Comparison of ENCODE assay signal across 11 mouse cellular contexts in genomic region chr9:78532341-78532819, GRCm38 (mm10). TPM values are rescaled to one million over a fixed set of nuclear protein-coding genes. Genes with fewer than 3 reads are reported as not detected.
A peak's percentile ranks its signal among the peaks of the same experiment; 100 is the strongest.
DNase-seq lines count a peak whose midpoint lies in the region; ATAC-seq and TF ChIP-seq lines count a peak whose summit lies in the region.
"Had no signal": no experiment of that assay in that cellular context is flagged by ENCODE, and none has a peak within 500 bp of the region (broad histone marks: within the 10 kb centered on the region; RNA-seq: fewer than 3 reads in every experiment).

No protein-coding gene starts in this region.

- no peaks in the 10 kb centered on the region for H3K9me3 ChIP-seq in heart, embryonic 15.5 days (replicated peaks)
- no peaks in the 10 kb centered on the region for H3K9me3 ChIP-seq in liver, embryonic 15.5 days (replicated peaks)
- no peaks in the 10 kb centered on the region for H3K9me3 ChIP-seq in stomach, embryonic 14.5 days (ENCODE audit: control insufficient read depth, low read depth, low read length)

- TF ChIP-seq POLR2A in heart, adult 2 months (IDR thresholded peaks at IDR 0.05; ENCODE audit: insufficient read depth, low read depth, low read length), result no peak
- TF ChIP-seq POLR2A in kidney, adult 2 months (IDR thresholded peaks at IDR 0.05; ENCODE audit: low read depth, low read length), result no peak

- ATAC-seq in heart, embryonic 15.5 days (replicated peaks; ENCODE audit: insufficient number of reproducible peaks, insufficient read depth, low FRiP score, low read depth), result no peak
- ATAC-seq in liver, embryonic 15.5 days (ENCODE audit: insufficient read depth), result peak; percentile 60
- 0 out of 2 replicates have a peak, but pooled peaks have one; percentile 58 for ATAC-seq in stomach, embryonic 14.5 days (ENCODE audit: insufficient number of reproducible peaks, insufficient read depth, low FRiP score, low read depth)

- no peak overlapping the region for H3K9ac ChIP-seq in heart, embryonic 15.5 days
- no peak overlapping the region for H3K9ac ChIP-seq in heart, adult 2 months (ENCODE audit: low read depth, low read length)
- H3K9ac ChIP-seq in liver, embryonic 15.5 days, result no peak overlapping the region
- no peak overlapping the region for H3K9ac ChIP-seq in stomach, embryonic 14.5 days (replicated peaks; ENCODE audit: low read depth, low read length)

- intact Hi-C loops in heart, adult 2 months (cut with DNase I), result no loop called here

- no peak overlapping the region for H3K4me2 ChIP-seq in heart, embryonic 15.5 days
- peak overlapping the region; percentile 36 for H3K4me2 ChIP-seq in liver, embryonic 15.5 days
- H3K4me2 ChIP-seq in stomach, embryonic 14.5 days (replicated peaks; ENCODE audit: low read depth, low read length), result no peak overlapping the region

- WGBS in heart, embryonic 15.5 days, result 45% methylated on average over 9 of the region's 9 CpGs
- WGBS in heart, adult 2 months, result 50% methylated on average over 9 of the region's 9 CpGs
- WGBS in kidney, adult 2 months, result 24% methylated on average over 9 of the region's 9 CpGs
- WGBS in liver, embryonic 15.5 days (ENCODE audit: insufficient replicate concordance), result 47% methylated on average over 9 of the region's 9 CpGs
- 50% methylated on average over 9 of the region's 9 CpGs for WGBS in stomach, embryonic 14.5 days

- H3K4me1 ChIP-seq in heart, embryonic 15.5 days (replicated peaks), result peaks cover 21% of the 10 kb centered on the region
- no peaks in the 10 kb centered on the region for H3K4me1 ChIP-seq in heart, adult 2 months (ENCODE audit: control insufficient read depth, insufficient read depth, low read length)
- H3K4me1 ChIP-seq in kidney, adult 2 months (ENCODE audit: control insufficient read depth, insufficient read depth, low read length), result peaks cover 20% of the 10 kb centered on the region
- peaks cover 26% of the 10 kb centered on the region for H3K4me1 ChIP-seq in liver, embryonic 15.5 days (replicated peaks)
- no peaks in the 10 kb centered on the region for H3K4me1 ChIP-seq in stomach, embryonic 14.5 days (ENCODE audit: control insufficient read depth, insufficient read depth, low read length)

- H3K27me3 ChIP-seq in heart, embryonic 15.5 days, result no peaks in the 10 kb centered on the region
- no peaks in the 10 kb centered on the region for H3K27me3 ChIP-seq in heart, adult 2 months (ENCODE audit: control insufficient read depth, insufficient read depth, low read length)
- H3K27me3 ChIP-seq in kidney, adult 2 months (replicated peaks; ENCODE audit: control insufficient read depth, insufficient read depth, low read length), result no peaks in the 10 kb centered on the region
- no peaks in the 10 kb centered on the region for H3K27me3 ChIP-seq in liver, embryonic 15.5 days
- H3K27me3 ChIP-seq in stomach, embryonic 14.5 days (ENCODE audit: control insufficient read depth, insufficient read depth, low read length), result no peaks in the 10 kb centered on the region

- DNase-seq in heart, adult 2 months, result no peak
- DNase-seq in kidney, adult 2 months, result peak; percentile 86
- DNase-seq in adrenal gland, postnatal 10 days, result no peak
- no peak for DNase-seq in adrenal gland, postnatal 36 days
- DNase-seq in adrenal gland, adult 2 months, result no peak
- DNase-seq: B cell, adult 2 months; gastrocnemius, postnatal 10 days; thymus, postnatal 36 days had no signal

- no peak for TF ChIP-seq CTCF in heart, adult 2 months (IDR thresholded peaks at IDR 0.05)
- TF ChIP-seq CTCF in kidney, adult 2 months (conservative IDR thresholded peaks at IDR 0.05; ENCODE audit: insufficient read depth, insufficient read length, low read depth, low read length), result no peak

- peak overlapping the region; percentile 53 for H3K27ac ChIP-seq in heart, embryonic 15.5 days
- no peak overlapping the region for H3K27ac ChIP-seq in heart, adult 2 months
- peak overlapping the region; percentile 95 for H3K27ac ChIP-seq in kidney, adult 2 months (ENCODE audit: insufficient read depth, low read depth, low read length)
- peak overlapping the region; percentile 79 for H3K27ac ChIP-seq in liver, embryonic 15.5 days (replicated peaks)
- H3K27ac ChIP-seq in stomach, embryonic 14.5 days (ENCODE audit: low read length), result no peak overlapping the region; the same call in 1 of the 2 replicates

- no peaks in the 10 kb centered on the region for H3K79me2 ChIP-seq in heart, adult 2 months (replicated peaks; ENCODE audit: control insufficient read depth, insufficient read depth, low read length)

- H3K36me3 ChIP-seq in heart, embryonic 15.5 days, result no peaks in the 10 kb centered on the region
- no peaks in the 10 kb centered on the region for H3K36me3 ChIP-seq in heart, adult 2 months (ENCODE audit: control insufficient read depth, insufficient read depth, low read length)
- H3K36me3 ChIP-seq in kidney, adult 2 months (ENCODE audit: control insufficient read depth, insufficient read depth, low read length), result no peaks in the 10 kb centered on the region
- H3K36me3 ChIP-seq in liver, embryonic 15.5 days (replicated peaks), result no peaks in the 10 kb centered on the region
- no peaks in the 10 kb centered on the region for H3K36me3 ChIP-seq in stomach, embryonic 14.5 days (ENCODE audit: control insufficient read depth, insufficient read depth, low read length)

- no peak for TF ChIP-seq EP300 in heart, adult 2 months (IDR thresholded peaks at IDR 0.05; ENCODE audit: insufficient read depth, low read depth, low read length)

- no peak overlapping the region for H3K4me3 ChIP-seq in heart, embryonic 15.5 days
- H3K4me3 ChIP-seq in heart, adult 2 months, result no peak overlapping the region
- H3K4me3 ChIP-seq in kidney, adult 2 months (ENCODE audit: insufficient read depth, low read depth, low read length), result no peak overlapping the region
- H3K4me3 ChIP-seq in liver, embryonic 15.5 days (replicated peaks), result no peak overlapping the region
- no peak overlapping the region for H3K4me3 ChIP-seq in stomach, embryonic 14.5 days (ENCODE audit: low read depth, low read length)

RNA-seq across cellular contexts. Expression of gene Eef1a1, which starts 43.4 kb away (rescaled TPM):
- polyA plus RNA-seq in heart, embryonic 15.5 days (2015; fragmentation: Nextera tagmentation; extraction: Ambion mirVana), result 2,802 and 3,192 TPM in 2 replicates
- total RNA-seq in heart, adult 2 months (2021), result 1,000 to 10,000 TPM in 1 of 2 experiments, 100 to 1,000 TPM in 1; 970 to 1,045 TPM
- polyA plus RNA-seq in heart, adult 2 months (2012; rRNA removed), result 901 and 1,346 TPM in 2 replicates
- 4,503 and 4,540 TPM in 2 replicates for polyA plus RNA-seq in kidney, adult 2 months (2012; rRNA removed)
- polyA plus RNA-seq in liver, embryonic 15.5 days (2015; fragmentation: Nextera tagmentation; extraction: Ambion mirVana), result 2,003 and 2,036 TPM in 2 replicates
- 5,753 and 5,798 TPM in 2 replicates for polyA plus RNA-seq in stomach, embryonic 14.5 days (2014; fragmentation: Nextera tagmentation; extraction: Ambion mirVana)
- 1,000 to 10,000 TPM; 6,172 to 6,732 TPM for total RNA-seq in adrenal gland, postnatal 10 days (2021)
- 1,000 to 10,000 TPM; 6,718 to 6,967 TPM for total RNA-seq in adrenal gland, postnatal 36 days (2021)
- total RNA-seq in adrenal gland, adult 2 months (2021), result 1,000 to 10,000 TPM; 6,873 to 9,883 TPM
- polyA plus RNA-seq in adrenal gland, adult 2 months (2012; rRNA removed), result 813 and 861 TPM in 2 replicates

RNA-seq across cellular contexts. Expression of gene Slc17a5, which starts 55.5 kb away (rescaled TPM):
- polyA plus RNA-seq in heart, embryonic 15.5 days (2015; fragmentation: Nextera tagmentation; extraction: Ambion mirVana), result 8.5 and 9.8 TPM in 2 replicates
- 1 to 10 TPM; 3.8 to 4.9 TPM for total RNA-seq in heart, adult 2 months (2021)
- 5.1 TPM in 2 replicates for polyA plus RNA-seq in heart, adult 2 months (2012; rRNA removed)
- 36.7 and 37.2 TPM in 2 replicates for polyA plus RNA-seq in kidney, adult 2 months (2012; rRNA removed)
- polyA plus RNA-seq in liver, embryonic 15.5 days (2015; fragmentation: Nextera tagmentation; extraction: Ambion mirVana), result 4.2 and 4.7 TPM in 2 replicates
- polyA plus RNA-seq in stomach, embryonic 14.5 days (2014; fragmentation: Nextera tagmentation; extraction: Ambion mirVana), result 15.3 and 16.9 TPM in 2 replicates
- total RNA-seq in adrenal gland, postnatal 10 days (2021), result 10 to 100 TPM; 10.2 to 11.2 TPM
- total RNA-seq in adrenal gland, postnatal 36 days (2021), result 10 to 100 TPM in 1 of 2 experiments, 1 to 10 TPM in 1; 7.4 to 16.4 TPM
- total RNA-seq in adrenal gland, adult 2 months (2021), result 10 to 100 TPM in 1 of 2 experiments, 1 to 10 TPM in 1; 9.2 to 12.9 TPM
- 5.9 TPM in 2 replicates for polyA plus RNA-seq in adrenal gland, adult 2 months (2012; rRNA removed)

Comparison
In these comparisons a context has a peak if more than half of its experiments do, and no peak if none do; other contexts are left out.
1. H3K27ac ChIP-seq: peak in heart, embryonic 15.5 days (single experiment), kidney, adult 2 months (single experiment) and liver, embryonic 15.5 days (single experiment); none in heart, adult 2 months (single experiment) and stomach, embryonic 14.5 days (single experiment).